Mouse (Mus musculus): Measurements from ENCODE around the gene Epas1. TPM values are rescaled to one million over a fixed set of nuclear protein-coding genes. Genes with fewer than 3 reads are reported as not detected.

Gene Epas1
- polyA plus RNA-seq, 1 experiment from 2014 or later: 2.8 TPM

DNA sequence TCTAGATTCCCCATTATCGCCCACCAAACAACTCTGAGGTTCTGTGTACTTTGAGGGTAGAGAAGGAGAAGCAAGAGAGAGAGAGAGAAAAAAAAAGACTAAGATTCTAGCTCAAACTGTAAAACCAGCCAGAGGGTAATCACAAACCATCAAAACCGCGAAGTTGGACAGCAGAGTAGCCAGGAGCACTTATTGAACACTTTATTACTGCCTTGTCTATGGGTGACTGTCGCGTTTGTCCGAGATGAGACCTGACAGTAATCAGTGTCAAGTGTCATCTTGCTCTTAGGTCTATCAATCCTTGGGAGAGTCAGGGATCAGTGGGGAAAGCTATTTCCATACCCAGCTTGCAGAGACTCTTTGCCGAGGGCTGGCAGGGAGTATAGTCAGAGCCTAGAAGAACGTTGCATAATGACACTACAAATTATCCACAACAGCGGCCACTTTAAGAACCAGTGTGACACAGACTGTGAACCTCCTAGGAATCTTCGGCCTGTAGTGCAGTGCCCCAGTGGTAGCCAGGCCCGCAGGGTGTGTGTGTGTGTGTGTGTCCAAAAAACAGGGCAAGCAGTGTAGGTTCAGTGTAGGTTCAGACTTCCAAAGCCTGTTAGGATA lies 2.2 kb downstream of the Epas1 start:
- H3K27me3 ChIP-seq: no peaks in the 10 kb centered on the region
- in situ Hi-C loops (cut with MboI; ENCODE audit: low pct_unique_long_range_greater_than_20kb): no loop called here
- DNase-seq (ENCODE audit: low read depth, low spot score): no peak
- ChIA-PET CTCF (interaction anchor here (1.2 kb wide), 1 partner anchor 34 kb away, joined by 3 read pairs; no protein-coding TSS in a partner anchor), POLR2A (interaction anchor here (0.7 kb wide), 1 partner anchor 204 kb away, joined by 5 read pairs; no protein-coding TSS in a partner anchor)
- no peak for ATAC-seq
- TF ChIP-seq CTCF (IDR thresholded peaks at IDR 0.05): no peak

DNA sequence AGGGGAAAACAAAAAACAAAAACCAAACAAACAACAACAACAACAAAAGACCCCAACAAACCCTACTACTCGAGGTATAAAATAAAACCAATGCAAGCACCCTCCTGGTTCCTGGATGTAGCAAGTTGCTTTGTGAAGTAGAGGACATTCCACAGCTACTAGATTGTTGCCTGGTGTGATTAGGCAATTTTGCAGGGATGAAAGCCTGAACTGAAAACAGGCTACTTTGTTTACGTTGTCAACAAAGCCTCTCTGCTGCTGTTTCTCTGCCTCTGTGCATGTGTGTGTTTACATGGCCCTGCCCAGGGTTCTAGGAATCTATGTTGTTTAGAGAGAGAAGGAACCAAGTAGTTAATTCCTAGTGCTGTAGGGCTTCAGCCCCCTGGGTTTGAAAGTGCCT lies 4.1 kb downstream of the Epas1 start:
- no peak for ATAC-seq
- in situ Hi-C loops (cut with MboI; ENCODE audit: low pct_unique_long_range_greater_than_20kb): no loop called here
- H3K27me3 ChIP-seq: no peaks in the 10 kb centered on the region
- POLR2A ChIA-PET: interaction anchor here (0.6 kb wide), 1 partner anchor 764 kb away, joined by 3 read pairs; no protein-coding TSS in a partner anchor
- TF ChIP-seq CTCF (IDR thresholded peaks at IDR 0.05): no peak
- no peak for DNase-seq (ENCODE audit: low read depth, low spot score)
- CTCF ChIA-PET: no interaction called here

DNA sequence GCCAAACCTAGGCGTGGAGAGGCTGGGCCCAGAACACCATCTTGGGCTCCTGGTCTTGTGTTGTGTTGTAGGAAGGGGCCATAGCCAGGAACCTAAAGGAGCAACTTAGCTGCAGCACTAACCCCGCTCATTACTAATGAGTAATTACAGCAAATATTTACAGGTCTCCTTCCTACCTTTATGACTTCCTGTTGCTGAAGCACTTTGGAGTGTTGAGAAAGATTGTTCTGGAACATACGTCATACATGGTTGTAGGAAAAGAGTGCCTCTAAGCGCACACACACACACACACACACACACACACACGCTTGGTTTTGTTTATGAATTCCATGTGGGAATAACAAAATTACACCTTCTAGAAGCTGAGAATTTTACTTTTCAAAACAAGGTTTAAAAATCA lies 8.4 kb downstream of the Epas1 start:
- POLR2A ChIA-PET: no interaction called here
- in situ Hi-C loops (cut with MboI; ENCODE audit: low pct_unique_long_range_greater_than_20kb): no loop called here
- ATAC-seq (no peak), DNase-seq (ENCODE audit: low read depth, low spot score) (no peak)
- CTCF ChIA-PET: no interaction called here
- TF ChIP-seq CTCF (IDR thresholded peaks at IDR 0.05): no peak
- no peaks in the 10 kb centered on the region for H3K27me3 ChIP-seq

DNA sequence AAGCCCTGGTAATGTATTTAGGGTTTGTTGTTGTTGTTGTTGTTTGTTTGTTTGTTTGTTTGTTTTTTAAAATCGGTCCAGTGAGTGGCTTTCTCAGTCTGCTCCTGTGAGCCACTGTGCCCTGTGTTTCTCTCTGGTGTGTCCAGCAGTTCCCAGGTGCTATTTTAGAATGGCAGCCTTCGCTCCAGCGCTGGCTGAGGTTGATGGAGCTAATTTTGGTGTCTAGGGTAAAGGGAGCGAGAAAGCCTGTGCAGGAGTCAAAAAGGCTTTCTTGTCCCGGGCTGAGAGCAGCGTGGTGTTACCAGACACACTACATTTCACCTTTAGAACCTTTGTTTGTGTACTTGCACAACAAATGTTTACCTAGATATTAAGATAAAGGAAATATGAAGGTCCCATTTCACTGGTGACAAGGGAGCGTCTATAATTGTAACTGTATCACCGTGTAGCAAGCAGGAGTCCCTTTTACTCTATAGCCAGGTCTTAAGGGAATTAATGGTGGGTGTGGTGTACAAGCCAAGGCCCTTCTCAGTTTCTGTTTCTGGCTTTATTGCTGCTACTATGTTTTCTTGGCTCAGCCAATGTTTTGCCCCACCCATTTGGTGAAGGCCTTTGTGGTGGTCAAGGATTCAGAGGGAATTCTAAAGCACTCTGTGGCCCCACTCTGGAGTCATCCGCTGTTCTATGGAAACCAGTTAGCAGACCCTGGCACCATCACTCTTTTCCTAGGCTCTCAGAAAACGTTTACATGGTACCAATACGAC lies 9.2 kb downstream of the Epas1 start:
- TF ChIP-seq CTCF (IDR thresholded peaks at IDR 0.05): no peak
- in situ Hi-C loops (cut with MboI; ENCODE audit: low pct_unique_long_range_greater_than_20kb): no loop called here
- ATAC-seq: no peak
- POLR2A ChIA-PET: no interaction called here
- CTCF ChIA-PET: no interaction called here
- DNase-seq (ENCODE audit: low read depth, low spot score): no peak
- no peaks in the 10 kb centered on the region for H3K27me3 ChIP-seq

DNA sequence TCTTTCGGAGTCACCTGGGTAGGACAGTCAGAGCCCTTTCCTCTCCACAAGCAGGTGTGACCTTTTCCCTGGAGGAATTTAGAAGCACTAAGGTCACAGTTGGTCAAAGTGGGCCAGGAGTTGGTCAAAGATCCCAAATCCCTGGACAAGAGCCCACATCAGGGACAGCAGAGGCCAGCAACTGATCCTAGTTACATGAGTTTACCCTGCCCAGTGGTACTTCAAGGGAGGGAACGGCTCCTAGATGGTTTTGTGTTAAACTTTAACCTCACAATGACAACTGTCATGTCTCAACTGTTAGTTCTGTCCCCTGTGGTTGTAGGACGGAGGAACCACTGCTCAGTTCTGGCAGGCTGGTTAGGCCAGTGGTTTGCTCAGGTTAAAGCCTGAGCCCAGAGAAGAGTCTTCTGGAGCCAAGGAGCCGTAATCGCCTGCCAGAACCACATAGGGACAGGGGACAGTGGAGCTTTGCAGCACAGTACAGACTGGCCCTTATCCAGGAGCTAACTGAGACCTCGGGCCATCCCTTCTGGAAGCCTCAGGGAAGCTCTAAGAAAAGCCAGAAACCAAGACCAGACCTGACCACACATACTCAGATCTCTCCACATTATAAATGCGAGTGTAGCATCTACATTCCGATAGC lies 12.4 kb downstream of the Epas1 start:
- POLR2A ChIA-PET: no interaction called here

DNA sequence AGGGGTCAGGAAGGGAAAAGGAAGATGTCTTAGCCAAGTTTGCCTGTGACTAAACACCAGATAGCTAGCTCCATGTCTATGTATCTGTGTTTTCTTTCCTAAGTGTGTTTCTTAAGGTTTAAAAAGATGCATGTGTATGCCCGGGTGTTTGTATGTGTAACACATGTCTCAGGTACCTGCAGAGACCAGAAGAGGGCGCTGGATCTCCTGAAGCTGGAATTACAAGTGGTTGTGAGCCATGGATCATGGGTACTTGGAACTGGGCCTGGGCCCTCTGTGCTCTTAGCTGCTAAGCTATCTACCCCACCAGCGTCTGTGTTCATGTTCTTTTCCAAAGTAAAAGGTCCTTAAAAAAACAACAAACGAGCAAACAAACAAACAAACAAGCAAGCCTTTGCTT lies 12.9 kb downstream of the Epas1 start:
- ChIA-PET POLR2A (no interaction called here), CTCF (no interaction called here)
- DNase-seq (ENCODE audit: low read depth, low spot score) (no peak), ATAC-seq (no peak)
- in situ Hi-C loops (cut with MboI; ENCODE audit: low pct_unique_long_range_greater_than_20kb): no loop called here
- H3K27me3 ChIP-seq: no peaks in the 10 kb centered on the region
- no peak for TF ChIP-seq CTCF (IDR thresholded peaks at IDR 0.05)

More for the DNA sequence above, 12.4 kb downstream of the Epas1 start:
- no peaks in the 10 kb centered on the region for H3K27me3 ChIP-seq
- ATAC-seq: no peak
- in situ Hi-C loops (cut with MboI; ENCODE audit: low pct_unique_long_range_greater_than_20kb): no loop called here
- DNase-seq (ENCODE audit: low read depth, low spot score): no peak
- no peak for TF ChIP-seq CTCF (IDR thresholded peaks at IDR 0.05)
- CTCF ChIA-PET: interaction anchor here (1.0 kb wide), 1 partner anchor 230 kb away, joined by 3 read pairs; no protein-coding TSS in a partner anchor

DNA sequence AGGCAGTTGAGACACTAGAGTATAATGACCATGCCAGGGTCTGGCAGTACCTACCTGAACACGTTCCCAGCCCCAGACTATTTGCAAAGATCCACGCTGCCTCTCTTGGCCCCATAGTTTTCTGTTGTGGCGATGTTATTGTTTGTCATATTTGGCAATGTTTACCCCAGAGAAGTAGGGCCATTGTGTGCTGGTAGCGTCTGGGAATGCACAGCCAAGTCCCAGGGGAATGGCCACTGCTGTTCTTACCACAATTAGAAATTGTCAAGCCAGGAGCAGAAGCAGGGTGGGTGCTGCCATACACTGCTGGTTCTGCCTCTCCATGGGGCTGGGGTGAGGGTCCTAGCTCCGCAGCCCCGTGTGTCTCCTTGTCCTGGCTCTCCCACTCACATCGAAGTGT lies 15.1 kb downstream of the Epas1 start:
- DNase-seq (ENCODE audit: low read depth, low spot score) (no peak), ATAC-seq (no peak)
- ChIA-PET CTCF (no interaction called here), POLR2A (no interaction called here)
- in situ Hi-C loops (cut with MboI; ENCODE audit: low pct_unique_long_range_greater_than_20kb): no loop called here
- H3K27me3 ChIP-seq: no peaks in the 10 kb centered on the region
- TF ChIP-seq CTCF (IDR thresholded peaks at IDR 0.05): no peak

DNA sequence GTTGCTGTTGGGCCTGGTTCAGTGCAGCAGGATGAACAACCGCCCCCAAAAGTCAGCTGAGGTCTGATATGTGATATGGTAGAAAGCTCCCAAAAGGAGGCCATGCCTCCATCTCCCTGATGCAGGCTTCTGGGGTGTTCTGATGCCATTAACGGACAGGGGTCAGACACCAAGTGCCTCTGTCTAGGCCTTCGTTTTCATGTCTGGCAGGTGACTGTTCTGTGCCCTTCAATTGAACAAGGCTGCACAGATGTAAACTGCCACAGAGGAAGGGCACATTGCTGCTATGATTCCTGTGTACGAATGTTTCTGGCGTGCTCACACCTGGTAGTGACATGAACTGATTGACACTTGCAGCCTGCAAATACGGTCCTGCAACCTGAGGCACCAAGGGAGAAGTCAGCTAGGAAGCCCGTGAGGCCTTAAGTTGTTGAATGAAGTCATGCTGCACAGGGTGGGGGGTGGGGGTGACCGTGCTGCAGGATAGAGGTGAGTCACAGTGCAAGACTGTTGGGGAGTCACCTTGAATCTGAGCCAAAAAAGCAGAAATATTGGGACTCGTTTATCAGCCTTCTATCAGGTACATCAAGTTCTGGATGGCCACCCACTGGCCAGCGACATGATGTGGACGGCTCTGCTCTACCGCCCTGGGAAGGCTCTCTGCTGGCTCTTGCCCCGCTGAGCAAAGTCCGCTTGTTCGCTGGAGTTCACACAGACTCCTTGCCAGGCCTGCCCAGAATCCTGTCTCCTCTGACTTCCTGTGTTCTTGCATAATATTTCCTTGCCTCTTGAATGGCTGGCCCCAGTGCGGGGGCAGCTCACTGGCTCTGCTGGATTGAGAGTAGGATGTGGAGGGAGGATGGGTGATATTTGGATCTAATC lies 16.1 kb downstream of the Epas1 start:
- ChIA-PET POLR2A (no interaction called here), CTCF (no interaction called here)
- H3K27me3 ChIP-seq: no peaks in the 10 kb centered on the region
- DNase-seq (ENCODE audit: low read depth, low spot score) (no peak), ATAC-seq (peak; percentile 90)
- in situ Hi-C loops (cut with MboI; ENCODE audit: low pct_unique_long_range_greater_than_20kb): no loop called here
- TF ChIP-seq CTCF (IDR thresholded peaks at IDR 0.05): no peak

DNA sequence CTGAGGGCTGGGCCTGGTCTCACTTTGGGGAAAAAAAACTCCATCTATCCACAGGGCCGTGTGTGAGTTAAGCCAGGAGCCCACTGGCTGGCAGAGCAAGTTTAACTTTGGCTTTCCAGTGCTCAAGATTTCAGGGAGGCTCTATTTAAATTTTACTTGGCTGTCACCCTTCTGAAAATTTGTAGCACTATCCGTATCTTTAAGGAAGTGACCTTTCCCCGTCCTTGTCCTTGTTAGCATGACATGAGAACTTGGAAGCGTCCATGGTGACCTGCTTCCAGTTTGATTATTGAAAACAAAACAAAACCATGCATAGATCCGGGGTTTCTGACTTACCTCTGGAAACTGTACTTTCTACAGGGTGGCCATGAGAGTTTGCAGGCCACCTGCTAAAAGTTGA lies 17.3 kb downstream of the Epas1 start:
- in situ Hi-C loops (cut with MboI; ENCODE audit: low pct_unique_long_range_greater_than_20kb): no loop called here
- no peaks in the 10 kb centered on the region for H3K27me3 ChIP-seq
- CTCF ChIA-PET: no interaction called here
- ATAC-seq (no peak), DNase-seq (ENCODE audit: low read depth, low spot score) (no peak)
- no peak for TF ChIP-seq CTCF (IDR thresholded peaks at IDR 0.05)
- POLR2A ChIA-PET: no interaction called here

DNA sequence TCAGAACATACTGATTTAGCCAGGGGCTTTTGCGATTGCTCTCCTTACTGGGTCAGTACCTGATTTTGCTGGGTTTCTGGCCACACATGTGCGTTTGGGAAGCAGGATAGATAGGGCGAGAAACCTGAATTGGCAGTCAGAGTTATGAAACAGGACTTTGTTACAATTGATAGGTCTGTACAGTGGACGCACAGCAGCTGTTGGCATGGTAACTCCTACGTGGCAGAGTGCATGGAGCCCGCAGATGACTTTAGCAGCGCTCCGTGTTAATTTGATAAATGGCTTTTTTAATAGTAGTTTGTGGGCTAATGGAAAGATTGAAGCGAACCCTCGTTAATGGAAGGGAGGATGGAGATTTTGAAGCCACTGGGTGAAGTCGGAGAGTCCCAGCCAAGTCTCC lies 18.5 kb downstream of the Epas1 start:
- CTCF ChIA-PET: no interaction called here
- POLR2A ChIA-PET: no interaction called here
- no peaks in the 10 kb centered on the region for H3K27me3 ChIP-seq
- TF ChIP-seq CTCF (IDR thresholded peaks at IDR 0.05): no peak
- ATAC-seq: no peak
- no peak for DNase-seq (ENCODE audit: low read depth, low spot score)
- in situ Hi-C loops (cut with MboI; ENCODE audit: low pct_unique_long_range_greater_than_20kb): no loop called here
